Mouse (Mus musculus): Measurements from ENCODE around the gene Adamtsl4. TPM values are rescaled to one million over a fixed set of nuclear protein-coding genes. Genes with fewer than 3 reads are reported as not detected.

Gene Adamtsl4
- polyA plus RNA-seq, 1 experiment from 2014 or later = 1.1 TPM

DNA sequence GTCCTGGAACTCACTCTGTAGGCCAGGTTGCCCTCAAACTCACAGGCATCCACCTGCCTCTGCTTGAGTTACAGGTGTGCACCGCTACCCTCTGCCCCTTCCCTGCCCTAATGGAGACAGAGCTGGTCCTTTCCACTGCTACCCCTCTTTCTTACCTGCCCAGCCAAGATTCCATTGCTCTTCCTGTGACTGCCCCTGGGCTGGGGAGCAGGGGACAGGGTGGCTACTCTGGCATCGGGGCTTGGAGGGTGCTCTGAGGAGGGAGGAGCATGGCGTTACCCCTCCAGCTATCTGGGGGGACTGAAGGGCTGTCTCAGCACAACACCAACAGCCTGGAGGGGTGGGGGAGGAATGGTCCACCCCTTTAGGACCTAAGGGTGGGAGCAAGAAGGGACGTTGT lies 2.4 kb downstream of the Adamtsl4 start:
- Histone ChIP-seq H3K4me2 (ENCODE audit: low read depth, low read length) (no peak overlapping the region), H3K9me3 (ENCODE audit: control insufficient read depth, low read length) (no peaks in the 10 kb centered on the region), H3K4me1 (ENCODE audit: control insufficient read depth, insufficient read depth, low read length) (peaks cover 8% of the 10 kb centered on the region), H3K9ac (replicated peaks; ENCODE audit: low read depth, low read length) (no peak overlapping the region), H3K36me3 (ENCODE audit: control insufficient read depth, insufficient read depth, low read length) (no peaks in the 10 kb centered on the region), H3K27ac (ENCODE audit: low read depth, low read length) (no peak overlapping the region), H3K4me3 (ENCODE audit: low read depth, low read length) (no peak overlapping the region), H3K27me3 (ENCODE audit: control insufficient read depth, insufficient read depth, low read length) (no peaks in the 10 kb centered on the region)
- 88% methylated on average over 4 of the region's 4 CpGs for whole genome bisulfite sequencing
- ATAC-seq (ENCODE audit: low read depth) = no peak

DNA sequence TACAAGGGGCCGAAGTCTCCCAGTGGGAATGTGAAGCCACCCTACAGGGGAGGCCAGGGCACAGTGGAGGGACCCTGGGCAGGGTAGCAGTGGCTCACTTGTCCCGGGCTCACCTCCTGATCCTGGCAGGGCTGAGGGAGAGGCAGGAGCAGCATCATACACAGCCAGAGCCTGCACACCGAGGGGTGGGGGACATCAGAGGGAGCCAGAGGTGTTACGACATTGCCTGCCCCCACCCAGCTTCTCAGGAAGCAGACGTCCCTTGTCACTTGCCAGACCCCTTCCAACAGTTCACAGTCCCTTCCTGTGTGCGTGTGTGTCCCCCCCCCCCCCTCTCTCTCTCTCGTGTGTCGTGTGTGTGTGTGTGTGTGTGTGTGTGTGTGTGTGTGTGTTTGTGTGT lies 2.9 kb downstream of the Adamtsl4 start:
- WGBS = 69% methylated on average over 5 of the region's 8 CpGs
- no peak overlapping the region for H3K9ac ChIP-seq (replicated peaks; ENCODE audit: low read depth, low read length)
- no peak overlapping the region for H3K4me2 ChIP-seq (ENCODE audit: low read depth, low read length)
- no peaks in the 10 kb centered on the region for H3K27me3 ChIP-seq (ENCODE audit: control insufficient read depth, insufficient read depth, low read length)
- no peak overlapping the region for H3K4me3 ChIP-seq (ENCODE audit: low read depth, low read length)
- H3K4me1 ChIP-seq (ENCODE audit: control insufficient read depth, insufficient read depth, low read length) = peaks cover 8% of the 10 kb centered on the region
- no peak for ATAC-seq (ENCODE audit: low read depth)
- no peaks in the 10 kb centered on the region for H3K9me3 ChIP-seq (ENCODE audit: control insufficient read depth, low read length)
- H3K27ac ChIP-seq (ENCODE audit: low read depth, low read length) = no peak overlapping the region
- no peaks in the 10 kb centered on the region for H3K36me3 ChIP-seq (ENCODE audit: control insufficient read depth, insufficient read depth, low read length)

DNA sequence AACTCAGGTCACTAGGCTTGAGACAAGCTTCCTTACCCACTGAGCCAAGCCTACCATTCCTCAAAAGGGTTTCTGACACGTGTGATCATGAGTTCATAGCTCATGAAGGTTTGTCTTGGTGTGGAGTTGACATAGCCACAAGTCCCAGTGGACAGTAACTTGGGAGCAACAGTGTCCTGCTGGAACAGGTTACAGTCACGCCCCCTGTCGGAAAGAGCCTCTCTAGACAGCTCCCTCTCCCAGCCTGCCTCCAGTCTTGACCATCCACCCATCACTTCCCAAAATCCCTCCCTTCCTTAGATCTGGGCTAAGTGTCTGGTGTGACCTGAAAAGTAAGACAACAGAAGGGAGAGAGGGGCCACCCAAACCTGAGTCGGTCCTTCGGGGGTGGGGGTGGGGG lies 4.8 kb downstream of the Adamtsl4 start:
- Histone ChIP-seq H3K4me2 (ENCODE audit: low read depth, low read length) (no peak overlapping the region), H3K9me3 (ENCODE audit: control insufficient read depth, low read length) (no peaks in the 10 kb centered on the region), H3K27me3 (ENCODE audit: control insufficient read depth, insufficient read depth, low read length) (no peaks in the 10 kb centered on the region), H3K4me1 (ENCODE audit: control insufficient read depth, insufficient read depth, low read length) (peaks cover 8% of the 10 kb centered on the region), H3K9ac (replicated peaks; ENCODE audit: low read depth, low read length) (no peak overlapping the region), H3K4me3 (ENCODE audit: low read depth, low read length) (no peak overlapping the region), H3K27ac (ENCODE audit: low read depth, low read length) (no peak overlapping the region), H3K36me3 (ENCODE audit: control insufficient read depth, insufficient read depth, low read length) (no peaks in the 10 kb centered on the region)
- 69% methylated on average over 5 of the region's 5 CpGs for WGBS
- no peak for ATAC-seq (ENCODE audit: low read depth)

DNA sequence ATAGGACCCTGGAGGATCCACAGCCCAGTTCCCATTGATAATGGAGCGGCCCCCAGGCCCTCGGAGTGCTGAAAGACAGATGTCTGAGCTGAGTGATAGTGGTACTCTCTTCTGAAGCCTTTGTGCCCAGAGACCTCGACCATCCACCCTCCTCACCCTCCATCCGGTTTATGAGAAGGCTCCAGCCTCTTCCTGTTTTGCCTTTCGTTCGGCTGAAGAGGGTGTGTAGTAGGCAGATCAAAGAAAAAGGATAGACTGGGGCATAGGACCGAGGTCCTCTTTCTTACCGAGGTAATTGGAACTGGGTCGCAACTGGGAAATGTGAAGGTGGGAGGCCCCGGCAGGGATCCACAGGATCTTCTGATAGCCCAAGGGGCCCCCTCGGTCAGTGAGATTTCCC lies 6.4 kb downstream of the Adamtsl4 start:
- WGBS = 43% methylated on average over 11 of the region's 11 CpGs
- H3K27me3 ChIP-seq (ENCODE audit: control insufficient read depth, insufficient read depth, low read length) = no peaks in the 10 kb centered on the region
- no peaks in the 10 kb centered on the region for H3K4me1 ChIP-seq (ENCODE audit: control insufficient read depth, insufficient read depth, low read length)
- no peak overlapping the region for H3K9ac ChIP-seq (replicated peaks; ENCODE audit: low read depth, low read length)
- H3K4me3 ChIP-seq (ENCODE audit: low read depth, low read length) = no peak overlapping the region
- no peaks in the 10 kb centered on the region for H3K36me3 ChIP-seq (ENCODE audit: control insufficient read depth, insufficient read depth, low read length)
- no peak overlapping the region for H3K4me2 ChIP-seq (ENCODE audit: low read depth, low read length)
- H3K9me3 ChIP-seq (ENCODE audit: control insufficient read depth, low read length) = no peaks in the 10 kb centered on the region
- no peak overlapping the region for H3K27ac ChIP-seq (ENCODE audit: low read depth, low read length)
- no peak for ATAC-seq (ENCODE audit: low read depth)

DNA sequence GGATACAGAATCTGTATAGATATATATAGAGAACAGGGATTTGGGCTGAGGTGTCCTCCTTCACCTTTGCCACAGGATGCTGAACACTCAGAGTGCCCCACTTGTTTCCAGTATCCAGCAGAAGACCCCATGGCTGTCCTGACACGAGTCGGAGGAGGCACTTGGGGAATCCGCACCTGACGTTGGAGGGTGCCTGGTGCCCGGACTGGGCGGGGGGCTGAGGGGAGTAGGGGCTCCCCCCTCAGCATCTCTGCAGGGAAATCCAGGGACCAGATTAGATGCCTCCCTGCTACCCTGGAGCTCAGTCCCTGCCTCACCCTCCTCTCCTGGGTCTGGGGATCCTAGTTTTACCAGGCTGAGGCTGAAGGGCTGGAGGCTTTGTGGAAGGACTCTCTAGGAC lies 7.0 kb downstream of the Adamtsl4 start:
- no peaks in the 10 kb centered on the region for H3K36me3 ChIP-seq (ENCODE audit: control insufficient read depth, insufficient read depth, low read length)
- H3K27ac ChIP-seq (ENCODE audit: low read depth, low read length) = no peak overlapping the region
- WGBS = 83% methylated on average over 6 of the region's 6 CpGs
- H3K4me1 ChIP-seq (ENCODE audit: control insufficient read depth, insufficient read depth, low read length) = no peaks in the 10 kb centered on the region
- H3K9ac ChIP-seq (replicated peaks; ENCODE audit: low read depth, low read length) = no peak overlapping the region
- no peak overlapping the region for H3K4me2 ChIP-seq (ENCODE audit: low read depth, low read length)
- ATAC-seq (ENCODE audit: low read depth) = no peak
- no peak overlapping the region for H3K4me3 ChIP-seq (ENCODE audit: low read depth, low read length)
- H3K9me3 ChIP-seq (ENCODE audit: control insufficient read depth, low read length) = no peaks in the 10 kb centered on the region
- H3K27me3 ChIP-seq (ENCODE audit: control insufficient read depth, insufficient read depth, low read length) = no peaks in the 10 kb centered on the region

DNA sequence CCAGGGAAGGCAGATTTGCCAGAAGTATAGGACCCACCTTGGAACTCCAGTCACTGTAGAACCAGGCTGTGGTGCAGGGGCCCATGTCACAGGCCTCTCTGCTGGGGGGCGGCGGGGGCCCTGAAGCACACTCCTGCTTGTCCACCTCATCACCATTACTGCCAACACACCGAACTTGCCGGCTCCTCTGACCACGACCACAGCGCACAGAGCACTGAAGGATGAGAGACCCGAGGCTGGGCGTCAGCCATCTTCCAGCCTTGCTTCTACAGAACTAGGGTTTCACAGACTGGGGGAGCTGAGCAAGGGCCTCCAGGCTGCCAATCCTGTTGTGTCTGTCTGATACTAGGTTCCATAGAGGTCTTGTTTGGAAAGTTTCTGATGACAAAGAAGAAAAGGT lies 8.2 kb downstream of the Adamtsl4 start:
- no peaks in the 10 kb centered on the region for H3K27me3 ChIP-seq (ENCODE audit: control insufficient read depth, insufficient read depth, low read length)
- no peaks in the 10 kb centered on the region for H3K9me3 ChIP-seq (ENCODE audit: control insufficient read depth, low read length)
- no peaks in the 10 kb centered on the region for H3K4me1 ChIP-seq (ENCODE audit: control insufficient read depth, insufficient read depth, low read length)
- no peaks in the 10 kb centered on the region for H3K36me3 ChIP-seq (ENCODE audit: control insufficient read depth, insufficient read depth, low read length)
- no peak for ATAC-seq (ENCODE audit: low read depth)
- no peak overlapping the region for H3K4me2 ChIP-seq (ENCODE audit: low read depth, low read length)
- 93% methylated on average over 8 of the region's 8 CpGs for WGBS
- no peak overlapping the region for H3K4me3 ChIP-seq (ENCODE audit: low read depth, low read length)
- no peak overlapping the region for H3K27ac ChIP-seq (ENCODE audit: low read depth, low read length)
- no peak overlapping the region for H3K9ac ChIP-seq (replicated peaks; ENCODE audit: low read depth, low read length)

DNA sequence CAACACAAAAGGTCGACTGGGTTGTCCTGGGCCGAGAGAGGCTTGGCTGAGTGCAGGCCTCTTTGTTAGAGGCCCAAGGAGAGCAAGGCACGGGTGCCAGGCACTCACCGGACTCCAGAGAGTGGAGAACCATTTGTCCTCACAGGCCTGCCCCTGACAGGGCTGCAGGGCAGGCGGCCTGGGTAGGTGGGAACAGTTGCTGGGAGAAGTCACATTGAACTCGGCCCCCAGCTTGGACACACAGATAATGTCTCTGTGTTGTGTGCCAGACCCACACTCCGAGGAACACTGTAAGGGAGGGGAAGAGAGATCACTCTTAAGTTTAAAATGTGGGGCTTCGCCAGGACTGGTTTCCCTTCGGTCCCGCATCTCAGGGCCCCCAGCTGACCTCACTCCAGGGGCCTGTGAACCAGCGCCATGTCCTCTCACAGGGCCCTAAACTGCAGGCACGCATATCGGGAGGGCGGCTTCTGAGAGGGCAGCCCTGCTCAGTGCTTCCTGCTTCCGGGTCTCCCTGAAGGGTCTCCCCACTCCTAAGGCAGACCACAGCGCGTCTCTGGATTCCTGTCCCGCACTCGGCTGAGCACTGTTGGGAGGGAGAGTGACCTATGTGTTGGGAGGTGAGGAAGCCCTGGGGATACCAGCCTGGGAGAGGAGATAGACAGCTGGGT lies 10.2 kb downstream of the Adamtsl4 start:
- Histone ChIP-seq H3K27me3 (ENCODE audit: control insufficient read depth, insufficient read depth, low read length) (no peaks in the 10 kb centered on the region), H3K4me2 (ENCODE audit: low read depth, low read length) (no peak overlapping the region), H3K4me1 (ENCODE audit: control insufficient read depth, insufficient read depth, low read length) (0 out of 2 replicates have a peak, but pooled peaks cover 3% of the 10 kb centered on the region), H3K4me3 (ENCODE audit: low read depth, low read length) (no peak overlapping the region), H3K27ac (ENCODE audit: low read depth, low read length) (no peak overlapping the region), H3K36me3 (ENCODE audit: control insufficient read depth, insufficient read depth, low read length) (no peaks in the 10 kb centered on the region), H3K9me3 (ENCODE audit: control insufficient read depth, low read length) (no peaks in the 10 kb centered on the region), H3K9ac (replicated peaks; ENCODE audit: low read depth, low read length) (no peak overlapping the region)
- WGBS = 85% methylated on average over 19 of the region's 19 CpGs
- ATAC-seq (ENCODE audit: low read depth) = no peak

DNA sequence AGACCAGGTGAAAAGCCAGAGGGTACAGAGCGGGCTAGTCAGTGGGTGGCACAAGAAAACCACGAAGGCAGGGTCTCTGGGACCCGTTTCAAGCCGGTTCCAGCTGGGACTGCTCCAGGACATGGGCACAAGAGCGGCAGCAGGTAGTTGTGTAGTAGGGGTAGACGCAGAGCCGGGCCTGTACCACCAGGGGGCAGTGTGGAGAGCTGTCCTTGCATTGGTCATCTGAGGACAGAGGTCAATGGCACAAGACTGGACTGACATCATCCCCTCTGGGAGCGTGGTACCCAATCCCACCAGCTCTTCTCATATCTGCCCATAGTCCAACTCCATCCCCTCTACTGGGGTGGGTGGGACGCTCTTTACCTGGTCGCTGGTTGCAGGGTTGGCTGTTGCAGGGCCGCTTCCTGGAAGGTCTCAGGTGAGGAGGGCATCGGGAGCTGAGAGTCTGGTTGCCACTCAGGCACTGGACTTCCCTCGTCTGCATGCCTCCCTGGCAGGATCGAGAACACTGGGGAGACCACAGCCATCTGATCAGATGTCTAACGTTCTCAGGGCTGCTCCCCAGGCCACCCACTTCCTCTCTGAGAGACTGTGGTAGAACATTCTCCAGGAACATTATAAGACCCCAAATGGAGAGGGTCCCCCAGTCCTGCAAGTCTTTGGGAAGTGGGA lies 10.8 kb downstream of the Adamtsl4 start:
- no peak overlapping the region for H3K27ac ChIP-seq (ENCODE audit: low read depth, low read length)
- ATAC-seq (ENCODE audit: low read depth) = no peak
- H3K4me2 ChIP-seq (ENCODE audit: low read depth, low read length) = no peak overlapping the region
- no peaks in the 10 kb centered on the region for H3K9me3 ChIP-seq (ENCODE audit: control insufficient read depth, low read length)
- no peaks in the 10 kb centered on the region for H3K36me3 ChIP-seq (ENCODE audit: control insufficient read depth, insufficient read depth, low read length)
- no peak overlapping the region for H3K4me3 ChIP-seq (ENCODE audit: low read depth, low read length)
- no peak overlapping the region for H3K9ac ChIP-seq (replicated peaks; ENCODE audit: low read depth, low read length)
- WGBS = 63% methylated on average over 15 of the region's 15 CpGs
- H3K4me1 ChIP-seq (ENCODE audit: control insufficient read depth, insufficient read depth, low read length) = 0 out of 2 replicates have a peak, but pooled peaks cover 3% of the 10 kb centered on the region
- no peaks in the 10 kb centered on the region for H3K27me3 ChIP-seq (ENCODE audit: control insufficient read depth, insufficient read depth, low read length)

DNA sequence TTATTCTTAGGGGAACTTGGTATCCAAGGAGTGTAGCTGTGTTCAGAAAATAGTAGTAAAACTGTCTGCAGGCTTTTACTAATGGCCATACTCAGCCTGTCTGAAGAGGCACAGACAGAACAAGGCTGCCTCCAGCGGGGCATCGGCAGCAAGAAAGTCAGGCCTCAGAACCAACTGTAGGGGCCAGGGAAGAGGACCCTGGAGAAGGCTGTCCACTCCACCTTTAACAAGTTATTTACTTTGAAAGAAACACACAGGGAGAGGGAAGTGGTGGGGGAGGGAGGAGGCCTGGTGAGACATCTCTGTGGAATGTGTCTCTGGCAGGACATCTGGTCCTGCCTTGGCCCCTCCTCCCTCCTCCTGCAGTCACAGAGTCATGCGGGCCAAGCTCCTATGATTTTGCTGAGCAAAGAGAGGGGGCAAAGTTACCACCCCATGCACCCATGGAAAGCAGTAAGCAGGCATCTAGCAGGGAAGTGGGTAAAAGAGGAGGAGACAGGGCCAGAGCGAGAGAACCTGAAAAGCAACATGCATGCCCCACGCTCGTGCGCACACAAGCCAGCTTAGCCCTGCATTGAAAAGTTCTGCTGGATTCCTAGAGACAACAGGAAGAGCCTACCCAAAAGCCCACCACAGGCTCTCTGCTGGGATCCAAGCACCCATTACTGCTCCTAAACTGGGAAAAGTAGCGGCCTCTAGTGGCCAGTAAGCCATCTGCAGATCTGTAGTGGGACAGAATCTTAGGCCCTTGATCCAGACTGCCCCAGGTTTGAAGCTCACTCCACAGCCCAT lies 12.2 kb downstream of the Adamtsl4 start:
- peak; percentile 48; the same call in 1 of the 2 replicates for ATAC-seq (ENCODE audit: low read depth)
- 8% methylated on average over 8 of the region's 8 CpGs for WGBS

More for the DNA sequence above, 12.2 kb downstream of the Adamtsl4 start:
- Histone ChIP-seq H3K4me2 (ENCODE audit: low read depth, low read length) (no peak overlapping the region), H3K36me3 (ENCODE audit: control insufficient read depth, insufficient read depth, low read length) (no peaks in the 10 kb centered on the region), H3K9me3 (ENCODE audit: control insufficient read depth, low read length) (no peaks in the 10 kb centered on the region), H3K4me1 (ENCODE audit: control insufficient read depth, insufficient read depth, low read length) (0 out of 2 replicates have a peak, but pooled peaks cover 7% of the 10 kb centered on the region), H3K27me3 (ENCODE audit: control insufficient read depth, insufficient read depth, low read length) (no peaks in the 10 kb centered on the region), H3K27ac (ENCODE audit: low read depth, low read length) (peak overlapping the region; percentile 69), H3K9ac (replicated peaks; ENCODE audit: low read depth, low read length) (no peak overlapping the region), H3K4me3 (ENCODE audit: low read depth, low read length) (no peak overlapping the region)
